Mouse (Mus musculus) ES-Bruce4 (cell line): Measurements from ENCODE around the gene Asrgl1.

ENCODE experiments used
- CTCF ChIP-seq: IDR thresholded peaks from one replicate; pipeline ENCODE4 v1.8.1; 2011; ENCODE audit warnings: low read depth, low read length
- EP300 ChIP-seq: IDR thresholded peaks from 2 replicates; pipeline ENCODE4 v1.6.1; 2011; ENCODE audit warnings: low read depth, low read length; ENCODE audit not compliant: insufficient read depth

DNA sequence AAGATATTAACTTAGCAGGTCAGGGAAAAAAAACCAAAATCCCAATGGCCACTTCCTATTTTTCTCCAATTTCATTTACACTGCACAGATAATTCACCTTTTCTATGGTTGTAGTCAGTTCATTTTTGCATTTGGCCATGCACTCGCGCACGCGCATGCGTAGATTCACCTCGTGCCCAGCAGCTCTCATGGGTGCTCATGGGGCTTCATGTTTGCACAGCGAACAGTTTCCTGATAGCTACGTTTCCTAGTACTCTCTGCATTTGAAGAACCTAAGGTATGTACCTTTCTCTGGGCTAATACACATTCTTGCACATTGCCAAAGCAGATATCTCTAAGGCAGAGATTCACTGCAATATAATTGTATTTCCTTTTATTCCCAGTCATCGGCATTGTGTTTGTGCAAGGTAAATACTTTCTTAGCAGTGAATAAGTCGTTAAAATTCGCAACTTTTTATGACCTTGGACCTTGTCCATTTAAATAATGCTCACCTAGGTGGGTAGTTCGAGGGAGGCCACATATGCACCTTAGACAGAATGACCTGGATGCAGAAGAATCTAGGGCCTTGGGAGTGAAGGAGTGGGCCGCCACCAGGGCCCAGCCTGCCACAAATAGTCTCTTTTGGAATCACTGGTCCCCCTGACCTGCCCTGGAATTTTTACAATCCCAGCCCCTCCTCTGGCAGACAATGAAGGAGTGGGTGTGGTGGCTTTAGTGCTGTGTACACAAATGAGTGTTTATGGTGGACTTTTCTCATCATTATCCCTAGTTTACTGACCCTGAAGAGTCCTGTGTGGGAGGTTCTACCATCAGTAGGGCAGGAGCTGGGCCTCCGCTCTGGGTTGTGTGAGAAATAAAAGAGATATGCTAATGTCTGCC is 53.9 kb downstream of the Asrgl1 start:
- TF ChIP-seq CTCF (no peak), EP300 (0 out of 2 replicates have a peak, but pooled peaks have one; percentile 64)
